Mouse (Mus musculus) cerebellum, postnatal 10 days (tissue): ENCODE data around the gene Lrrc2.

Experiments
- DNase-seq, 2 experiments: peaks; one replicate each; pipeline ENCODE4 v3.0.0; 2021; ENCODE audit warnings: mixed read lengths in 2 of 2

Gene Lrrc2

DNA sequence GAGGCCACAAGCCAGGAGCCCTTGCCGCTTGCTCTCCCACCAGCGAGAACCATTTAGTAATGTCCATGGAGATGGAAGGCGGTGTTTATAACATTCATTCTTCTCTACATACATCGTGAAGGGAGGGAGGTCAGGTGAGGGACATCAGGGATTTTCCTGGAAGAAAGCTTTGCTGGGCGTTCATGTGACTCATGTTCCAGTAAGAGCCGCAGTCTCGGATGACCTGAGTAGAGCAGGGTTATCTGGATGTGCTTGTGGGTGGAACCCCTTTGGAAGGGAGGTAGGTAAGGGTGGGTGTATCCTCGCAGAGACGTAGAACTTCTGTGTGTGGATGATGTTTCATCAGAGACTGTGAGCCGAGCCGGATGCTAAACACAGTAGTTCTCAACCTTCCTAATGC lies at the start of gene Lrrc2:
Gene Lrrc2 (plus strand): TSS at position 149 of the 400 bp plus-strand sequence.
- no peak for DNase-seq

DNA sequence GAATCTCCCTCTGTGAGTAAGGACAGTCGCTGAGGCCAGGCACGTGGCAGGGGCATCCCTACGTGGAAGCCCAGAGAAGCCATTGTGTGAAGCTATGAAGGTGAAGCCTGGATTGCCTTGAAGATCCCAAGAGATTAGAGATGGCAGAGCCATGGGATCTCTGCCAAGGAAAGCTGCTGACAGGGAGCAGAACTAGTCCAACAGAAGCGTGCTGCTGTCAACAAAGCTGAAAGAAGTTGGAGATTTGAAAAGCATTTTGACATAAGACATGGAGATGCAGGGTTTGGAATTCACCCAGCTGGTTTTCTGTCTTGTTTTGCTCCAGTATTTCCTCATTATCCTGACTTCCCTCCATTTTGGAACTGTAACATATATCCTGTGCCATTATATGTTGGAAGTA lies 49.1 kb upstream of the Lrrc2 start:
- DNase-seq, result peak; percentile 42 to 50

DNA sequence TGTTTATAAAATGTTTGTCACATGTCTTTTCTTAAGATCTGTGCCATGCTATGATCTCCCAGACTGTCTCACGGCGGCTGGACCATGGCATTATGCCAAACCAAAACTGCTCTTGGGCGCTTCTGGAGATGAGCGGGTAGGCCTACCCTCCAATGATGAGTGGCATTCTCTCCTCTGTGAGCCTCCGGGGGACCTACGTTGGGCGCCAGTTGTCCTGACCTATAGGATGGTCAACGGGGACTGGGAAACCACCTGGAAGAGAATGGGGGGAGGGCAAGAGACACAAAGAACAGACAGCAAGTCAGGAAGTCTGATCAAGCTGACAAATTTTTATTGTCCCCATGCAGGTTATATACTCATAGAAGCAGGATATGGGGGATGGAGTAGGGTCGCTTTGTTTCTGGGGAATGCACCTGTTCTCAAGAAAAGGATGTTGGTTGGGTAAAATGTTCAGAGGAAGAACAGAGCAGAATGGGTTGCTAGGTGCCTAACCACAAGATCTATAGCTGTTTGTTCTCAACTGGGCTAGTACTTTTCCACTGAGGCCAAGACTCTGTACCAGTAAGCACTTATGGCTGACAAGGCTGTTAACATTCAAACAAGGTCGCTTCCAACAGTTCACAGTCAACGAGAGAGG lies 44.0 kb upstream of the Lrrc2 start:
- no peak for DNase-seq

DNA sequence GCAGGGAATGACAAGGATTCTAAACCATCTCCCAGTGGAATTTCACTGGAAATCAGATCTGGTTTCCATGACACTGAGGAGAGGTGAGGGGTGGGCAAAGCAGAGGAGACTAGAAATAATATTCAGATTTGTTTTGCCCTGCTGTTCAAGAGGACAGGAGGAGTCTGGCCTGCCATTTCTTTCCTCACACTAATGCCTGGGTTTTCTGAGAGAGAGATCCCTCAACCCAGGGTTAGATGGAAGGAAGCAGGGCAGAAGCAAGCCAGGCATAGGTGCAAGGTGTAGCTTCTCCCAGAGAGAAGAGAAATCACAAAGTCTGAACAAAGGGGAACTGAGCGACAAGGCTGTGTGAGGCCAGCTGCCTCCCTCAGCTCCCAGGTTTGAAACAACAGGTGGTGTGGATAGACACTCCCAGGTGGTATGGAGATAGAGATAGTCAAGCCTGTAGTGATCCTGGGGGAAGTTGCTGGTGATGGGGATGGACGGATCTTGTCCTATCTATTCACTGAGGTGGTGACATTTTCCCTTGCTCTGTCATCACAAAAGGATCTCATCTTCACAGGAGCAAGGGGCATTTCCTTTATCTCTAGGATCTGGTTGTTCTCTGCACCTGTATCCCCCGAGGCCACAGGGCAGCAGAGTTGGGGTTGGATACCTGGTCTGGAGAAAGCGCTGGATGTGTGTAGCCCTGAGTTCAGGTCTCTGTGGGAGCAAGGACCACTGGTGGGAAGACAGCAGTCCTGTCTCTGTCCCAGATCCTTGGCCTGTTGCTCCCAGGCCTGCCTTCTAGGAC lies 43.3 kb upstream of the Lrrc2 start:
- DNase-seq, result no peak

DNA sequence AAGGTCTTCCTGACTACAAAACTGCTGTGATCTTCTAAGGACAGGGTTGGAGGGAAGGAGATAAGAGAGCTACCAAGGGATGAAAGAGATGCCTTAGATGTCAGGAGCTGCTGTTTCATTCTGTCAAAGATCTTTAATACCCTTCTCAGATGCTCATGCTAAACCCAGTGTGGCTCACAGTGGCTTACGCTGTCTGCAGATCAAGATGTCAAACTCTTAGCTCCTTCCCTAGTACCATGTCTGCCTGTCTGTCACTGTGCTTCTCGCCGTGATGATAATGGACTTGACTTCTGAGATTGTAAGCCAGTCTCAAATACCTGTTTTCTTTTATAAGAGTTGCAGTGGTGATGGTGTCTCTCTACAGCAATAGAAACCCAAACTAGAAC lies 42.7 kb upstream of the Lrrc2 start:
- no peak for DNase-seq

DNA sequence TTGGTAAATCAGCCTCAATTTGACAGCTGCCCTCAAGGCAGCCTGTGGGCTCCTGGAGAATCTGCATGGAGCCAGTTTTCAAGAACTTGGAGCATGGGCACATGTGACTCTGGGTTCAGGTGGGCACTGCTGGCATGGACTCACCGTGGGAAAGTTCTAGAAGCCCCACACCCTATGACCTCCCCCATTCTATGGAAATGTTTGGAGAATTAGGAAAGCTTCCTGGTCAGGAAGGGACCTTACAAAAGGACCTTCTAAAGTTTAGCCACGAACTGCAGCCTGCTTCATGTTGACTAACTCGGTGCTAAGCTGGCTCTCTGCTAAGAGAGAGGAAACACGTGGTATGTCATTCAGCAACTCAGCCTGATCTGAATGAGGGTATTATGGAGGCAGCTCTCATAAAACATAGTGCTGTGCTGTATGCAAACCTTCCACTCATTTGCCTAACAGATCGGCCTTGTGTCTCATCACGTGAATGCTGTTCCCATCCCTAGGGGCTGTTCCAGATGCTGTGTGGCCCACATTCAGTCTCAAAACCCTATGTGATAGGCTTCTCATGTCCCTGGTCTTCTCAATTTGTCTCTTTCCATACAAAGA lies 41.9 kb upstream of the Lrrc2 start:
- DNase-seq, result no peak

DNA sequence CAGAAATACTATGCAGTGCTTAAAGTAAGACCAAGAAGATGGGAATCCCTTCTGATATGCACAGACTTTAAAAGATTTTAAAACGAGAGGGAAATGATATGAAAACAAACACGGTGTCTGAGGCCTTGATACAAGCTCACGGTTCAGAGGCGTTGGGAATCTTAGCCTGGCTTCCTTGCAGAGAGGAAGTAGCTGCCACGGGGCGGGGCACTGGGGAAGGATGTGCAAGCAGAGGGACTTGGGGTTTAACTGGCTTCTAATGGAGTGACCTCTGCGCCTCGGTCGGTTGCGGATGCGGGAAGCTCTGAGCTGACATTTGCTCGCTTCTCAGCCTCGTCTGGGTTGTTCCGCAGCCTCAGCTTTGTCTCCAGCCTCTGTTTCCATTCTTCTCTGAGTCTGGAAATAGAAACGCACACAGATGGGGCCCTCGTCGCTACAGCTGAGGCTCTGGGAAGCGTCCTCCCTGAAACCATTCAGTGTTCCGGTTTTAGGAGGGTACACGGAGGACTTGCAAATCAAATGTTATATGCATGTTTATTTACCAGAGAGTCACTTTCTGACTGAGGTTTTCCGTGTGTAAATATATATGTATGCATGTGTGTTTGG lies 36.6 kb upstream of the Lrrc2 start:
- DNase-seq, result no peak

DNA sequence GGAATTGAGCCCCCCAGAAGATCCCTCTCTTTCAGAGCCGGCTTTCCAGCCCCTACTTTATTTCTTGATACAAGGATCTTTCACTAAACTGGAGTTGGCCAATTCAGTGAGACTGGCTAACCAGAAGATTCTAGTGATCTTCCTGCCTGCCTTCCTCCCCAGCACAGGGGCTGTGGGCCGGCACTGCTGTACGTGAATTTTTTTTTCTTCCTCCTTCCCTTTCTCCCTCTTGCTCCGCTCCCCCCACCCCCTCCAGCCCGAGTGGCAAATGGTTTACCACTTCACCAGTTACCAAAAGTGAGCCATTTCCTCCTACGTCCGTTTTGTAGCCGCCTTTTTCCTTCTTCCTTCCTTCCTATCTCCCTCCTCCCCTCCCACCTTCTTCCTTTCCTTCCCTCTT lies 35.9 kb upstream of the Lrrc2 start:
- DNase-seq, result no peak

DNA sequence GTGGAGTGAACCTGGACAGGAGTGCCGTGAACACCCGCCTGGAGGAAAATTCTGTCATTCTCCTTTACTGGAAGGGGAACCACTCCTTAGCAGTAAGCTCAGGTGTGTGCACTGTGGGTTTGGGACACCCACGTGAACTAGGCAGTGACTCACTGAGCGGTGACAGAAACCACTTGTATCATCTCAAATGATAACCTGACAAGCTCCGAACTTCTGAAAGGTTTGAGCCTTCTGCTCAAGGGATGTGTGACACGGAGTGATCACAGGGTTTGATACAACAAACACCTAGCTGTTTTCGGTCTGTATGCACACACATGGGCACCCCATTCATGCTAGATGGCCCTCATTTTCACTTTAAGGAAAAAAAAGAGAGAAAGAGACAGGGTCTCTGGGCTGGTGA lies 34.6 kb upstream of the Lrrc2 start, which contains the start of gene Fam240a:
Gene Fam240a (minus strand): TSS at position 76 of the 400 bp plus-strand sequence.
- no peak for DNase-seq

DNA sequence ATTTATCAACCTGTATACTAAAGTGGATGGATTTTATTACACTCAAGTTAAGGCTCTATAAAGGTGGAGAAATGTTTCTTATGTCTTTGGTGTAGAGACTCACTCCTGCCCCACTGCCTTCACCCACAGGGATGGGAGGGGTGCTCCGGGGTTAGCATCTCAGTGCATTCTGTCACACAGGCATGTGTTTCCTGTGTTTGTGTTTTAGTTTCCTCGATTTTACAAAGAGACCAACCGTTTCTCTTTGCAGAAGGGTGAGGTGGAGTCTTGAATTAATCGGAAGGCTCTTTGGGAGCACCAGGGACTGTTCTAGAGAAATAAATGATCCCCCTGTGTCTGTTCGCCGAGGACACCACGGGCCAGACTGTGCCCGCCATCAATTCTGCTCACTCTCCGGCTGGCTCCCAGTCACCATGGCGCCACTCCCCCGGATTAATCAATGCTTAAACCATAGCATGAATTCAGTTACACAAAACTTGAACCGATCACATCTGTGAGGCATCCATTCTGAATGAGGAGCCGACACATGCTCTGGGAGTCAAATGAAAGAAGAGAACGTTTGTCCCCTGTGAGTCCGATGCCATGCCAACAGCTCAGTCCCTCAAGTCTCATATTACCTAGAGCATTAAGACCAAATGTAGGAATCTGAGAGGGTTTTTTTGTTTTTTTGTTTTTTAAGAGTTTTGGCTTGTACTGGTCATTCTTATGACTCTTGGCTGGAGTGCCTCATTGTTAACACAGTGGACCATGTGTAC lies 30.5 kb upstream of the Lrrc2 start:
- no peak for DNase-seq

DNA sequence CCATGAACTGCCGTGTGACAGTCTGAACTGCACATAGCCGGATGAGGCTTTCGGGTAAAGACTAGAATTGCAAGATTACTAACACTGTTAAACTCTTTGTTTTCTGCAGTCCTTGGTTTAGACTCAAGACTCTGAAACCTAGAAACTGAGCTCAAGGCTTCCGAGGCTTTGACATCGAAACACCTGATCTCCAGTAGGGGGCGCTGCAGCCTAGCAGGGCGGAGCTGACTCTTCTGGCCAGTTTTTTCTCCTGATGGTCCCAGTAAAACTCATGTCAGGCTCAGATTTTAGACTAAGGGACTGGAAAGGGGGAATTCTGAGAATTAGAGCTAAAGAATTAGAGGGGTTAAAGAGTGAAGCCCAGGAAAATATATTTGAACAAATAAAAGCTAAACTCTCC lies 28.6 kb upstream of the Lrrc2 start:
- peak; percentile 92 to 94 for DNase-seq

DNA sequence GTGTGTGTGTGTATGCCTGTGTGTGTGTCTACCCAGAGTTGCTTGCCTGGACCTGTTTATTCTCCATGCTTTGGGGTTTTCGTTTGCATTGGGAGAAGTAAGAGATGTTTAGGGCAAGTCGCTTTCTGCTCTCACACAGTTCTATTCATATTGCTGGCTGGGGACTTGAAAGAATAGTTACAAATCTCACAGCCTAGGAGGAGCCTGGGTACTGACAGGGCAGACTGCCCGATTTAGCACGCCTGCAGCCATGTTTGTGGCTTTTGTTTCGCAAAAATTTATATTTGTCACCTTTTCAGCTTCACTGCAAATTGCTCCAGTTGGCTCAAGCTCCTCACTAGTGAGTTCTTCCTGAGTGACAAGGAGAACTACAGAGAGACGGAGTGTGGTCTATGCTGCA lies 19.8 kb upstream of the Lrrc2 start:
- DNase-seq, result peak; percentile 39 to 44

DNA sequence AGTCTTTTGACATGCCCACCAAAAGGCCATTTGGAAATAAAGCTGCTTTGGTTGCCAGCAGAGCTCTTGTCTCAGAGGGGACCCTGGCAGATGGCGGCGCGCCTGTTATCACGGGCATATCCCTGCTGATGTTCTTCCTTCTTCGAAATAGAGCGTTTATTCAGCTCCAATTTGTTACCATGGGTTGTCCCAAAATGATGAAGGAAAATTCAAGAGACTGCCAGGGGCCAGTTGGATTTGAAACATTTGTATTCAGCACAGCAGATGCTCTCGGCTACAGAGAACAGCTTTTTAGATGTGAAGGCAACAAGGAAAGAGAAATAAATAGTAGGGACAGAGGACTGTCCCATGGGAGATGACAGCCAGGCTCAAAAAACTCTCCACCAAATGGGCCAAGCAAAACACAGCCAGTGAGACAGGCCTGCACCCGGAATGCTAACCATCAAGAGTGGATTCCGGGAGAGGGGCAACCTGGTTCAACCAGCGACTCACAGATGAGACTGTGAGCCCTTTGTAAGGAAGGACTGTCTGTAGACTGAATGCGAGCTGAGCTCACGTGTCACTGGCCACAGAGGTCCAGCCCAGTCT lies 17.4 kb upstream of the Lrrc2 start:
- DNase-seq, result peak; percentile 88 to 92

DNA sequence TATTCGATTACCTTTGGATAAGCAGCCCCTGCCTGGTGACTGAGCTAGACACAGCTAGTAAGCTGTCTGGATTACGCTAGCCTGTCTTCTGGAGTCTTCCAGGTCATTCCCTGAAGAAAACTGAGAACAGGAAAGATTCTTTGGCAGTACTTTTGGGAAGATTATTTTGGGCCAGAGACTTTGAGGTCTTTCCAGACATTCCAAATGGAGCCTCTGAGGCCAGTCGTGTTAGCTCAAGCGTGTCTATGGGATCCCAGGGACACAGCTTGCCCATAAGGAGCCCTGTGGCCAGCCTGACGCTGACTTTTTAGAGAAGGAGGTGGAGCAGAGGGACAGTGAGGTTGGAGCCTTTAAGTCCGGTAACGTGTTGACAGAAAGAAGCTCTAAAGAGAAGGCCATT lies 15.4 kb upstream of the Lrrc2 start:
- peak in 1 of 2 experiments; percentile 22 for DNase-seq

DNA sequence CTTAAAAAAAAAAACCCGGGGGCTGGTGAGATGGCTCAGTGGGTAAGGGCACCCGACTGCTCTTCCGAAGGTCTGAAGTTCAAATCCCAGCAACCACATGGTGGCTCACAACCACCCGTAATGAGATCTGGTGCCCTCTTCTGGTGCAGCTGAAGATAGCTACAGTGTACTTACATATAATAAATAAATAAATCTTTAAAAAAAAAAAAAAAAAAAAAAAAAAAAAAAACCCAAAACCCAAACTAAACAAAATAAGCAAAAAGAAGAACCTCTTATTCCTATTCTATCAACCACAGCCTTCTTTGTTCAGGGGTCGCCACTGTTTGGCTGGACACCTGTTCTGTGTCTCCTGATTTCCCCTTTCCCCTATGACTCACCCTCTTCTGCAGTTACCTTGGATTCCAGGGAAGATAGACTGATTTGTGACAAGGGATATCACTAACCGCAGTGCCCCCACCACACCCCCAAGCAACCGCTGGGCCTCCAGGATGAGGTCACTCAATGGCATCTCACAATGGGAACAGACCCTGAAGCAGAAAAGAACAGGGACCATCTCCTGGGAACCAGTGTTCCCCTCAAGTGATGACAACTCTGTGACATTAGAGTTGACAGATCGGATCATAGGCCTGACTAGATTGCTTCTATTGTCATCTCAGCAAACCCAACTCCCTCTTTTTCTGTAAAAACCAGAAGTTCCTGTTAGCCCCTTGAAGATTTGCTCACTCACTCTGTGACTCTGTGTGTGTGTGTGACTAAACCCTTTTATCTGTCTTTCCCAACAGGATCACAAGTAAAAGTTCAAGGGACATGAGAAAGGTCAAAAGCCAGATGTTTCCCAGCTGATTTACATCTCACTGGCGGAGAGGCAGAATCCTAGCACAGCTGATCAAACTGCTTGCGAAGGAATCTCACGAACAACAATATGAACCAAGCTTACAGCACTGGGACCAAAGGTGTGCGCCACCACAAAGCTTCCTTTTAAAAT lies 13.5 kb upstream of the Lrrc2 start:
- DNase-seq, result no peak

DNA sequence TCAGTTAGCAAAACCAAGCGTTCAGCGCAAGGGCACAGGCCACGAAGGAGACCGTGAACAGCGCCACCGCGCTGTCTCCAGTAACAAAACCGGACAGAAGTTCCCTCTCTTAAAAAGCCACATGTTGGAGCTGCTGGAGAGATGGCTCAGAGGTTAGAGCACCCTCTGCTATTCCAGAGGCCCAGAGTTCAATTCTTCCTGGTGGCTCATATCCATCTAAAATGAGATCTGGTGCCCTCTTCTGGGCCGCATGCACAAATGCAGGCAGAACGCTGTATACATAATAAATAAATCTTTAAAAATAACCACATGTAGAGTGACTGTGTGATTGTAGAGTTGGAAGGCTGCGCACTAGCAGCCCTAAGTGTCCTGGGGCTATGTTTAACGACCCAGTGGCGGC lies 7.1 kb upstream of the Lrrc2 start:
- DNase-seq, result peak; percentile 44 to 51

DNA sequence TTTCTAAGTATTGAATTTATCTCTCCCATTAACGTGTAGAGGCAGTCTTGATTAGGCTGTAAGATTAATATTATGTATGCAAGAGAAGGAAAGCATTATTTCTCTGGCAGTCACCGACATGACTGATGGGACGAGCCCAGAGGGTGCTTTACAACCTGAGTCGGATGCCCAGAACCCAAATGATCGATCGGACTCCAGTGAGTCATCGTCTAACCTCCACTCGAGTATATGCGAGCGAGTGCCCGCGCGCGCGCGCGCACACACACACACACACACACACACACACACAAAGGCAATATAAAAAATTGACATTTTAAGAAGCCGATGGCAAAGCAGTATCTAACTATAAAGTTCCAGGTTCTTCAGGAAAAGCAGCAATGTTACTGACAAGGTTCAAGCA lies 6.0 kb upstream of the Lrrc2 start:
- no peak for DNase-seq

DNA sequence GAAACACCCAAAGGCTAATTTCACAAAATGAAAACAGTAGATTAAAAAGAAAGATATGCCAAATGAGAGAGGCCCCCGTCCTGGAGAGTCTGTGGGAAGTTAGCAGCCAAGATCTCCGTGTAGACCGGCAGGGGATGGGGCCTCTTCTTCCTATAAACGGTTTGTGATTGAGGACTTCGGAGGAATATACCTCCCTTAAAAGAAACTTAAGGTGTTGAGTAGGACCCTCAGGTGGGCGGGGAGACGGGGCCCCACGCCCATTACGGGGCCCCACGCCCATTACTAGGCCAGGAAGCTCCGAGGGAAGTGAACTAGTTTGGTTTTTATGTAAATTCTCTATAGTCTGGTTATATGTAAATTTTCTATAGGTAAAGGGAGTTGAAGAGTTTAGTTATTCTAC lies 5.4 kb upstream of the Lrrc2 start, which contains the start of gene Tdgf1:
Gene Tdgf1 (minus strand): TSS at position 233 of the 400 bp plus-strand sequence.
- DNase-seq, result no peak

DNA sequence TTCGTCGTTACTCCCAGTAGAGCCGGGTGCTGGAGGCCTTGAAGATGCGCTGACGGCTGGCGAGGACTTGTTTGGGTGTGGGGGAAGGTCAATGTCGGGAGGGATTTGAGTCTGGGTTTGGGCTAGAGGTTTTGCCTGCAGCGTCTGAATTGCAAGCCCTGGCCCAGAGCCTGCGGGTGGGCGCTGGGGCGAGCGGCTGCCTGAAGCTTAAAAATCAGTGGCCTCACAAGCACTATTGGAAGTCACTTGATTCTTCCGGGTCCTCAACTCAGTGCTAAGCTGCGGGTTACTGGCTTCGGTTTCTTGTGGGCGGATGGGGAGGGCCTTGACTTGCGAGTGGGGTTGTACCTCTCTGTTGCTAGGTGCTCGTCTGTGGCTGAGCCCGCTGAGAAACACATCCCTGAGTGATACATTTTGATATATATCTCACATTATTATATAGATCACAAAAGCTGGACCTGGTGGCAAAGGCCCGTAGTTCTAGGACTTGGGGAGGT lies 4.7 kb upstream of the Lrrc2 start:
- DNase-seq, result peak in 1 of 2 experiments; percentile 35

DNA sequence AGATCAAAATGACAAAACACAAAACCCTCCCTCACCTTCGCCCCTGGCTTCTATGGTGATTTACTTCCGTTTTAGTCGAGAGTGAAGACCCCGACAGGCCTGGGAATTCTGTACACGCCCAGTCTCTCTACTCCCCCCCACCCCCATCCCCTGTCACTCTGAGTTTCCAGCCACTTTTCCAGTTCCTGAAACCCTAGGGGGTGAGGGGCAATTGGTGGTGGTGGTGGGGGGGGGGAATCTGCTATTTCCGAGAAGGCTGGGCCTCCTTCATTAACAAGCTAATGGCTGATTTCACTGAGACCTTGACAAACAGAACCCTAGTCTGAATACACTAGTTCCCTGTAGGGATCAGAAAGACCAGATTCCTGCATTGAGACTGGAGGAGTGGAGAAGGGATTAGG lies 4.1 kb upstream of the Lrrc2 start:
- no peak for DNase-seq

DNA sequence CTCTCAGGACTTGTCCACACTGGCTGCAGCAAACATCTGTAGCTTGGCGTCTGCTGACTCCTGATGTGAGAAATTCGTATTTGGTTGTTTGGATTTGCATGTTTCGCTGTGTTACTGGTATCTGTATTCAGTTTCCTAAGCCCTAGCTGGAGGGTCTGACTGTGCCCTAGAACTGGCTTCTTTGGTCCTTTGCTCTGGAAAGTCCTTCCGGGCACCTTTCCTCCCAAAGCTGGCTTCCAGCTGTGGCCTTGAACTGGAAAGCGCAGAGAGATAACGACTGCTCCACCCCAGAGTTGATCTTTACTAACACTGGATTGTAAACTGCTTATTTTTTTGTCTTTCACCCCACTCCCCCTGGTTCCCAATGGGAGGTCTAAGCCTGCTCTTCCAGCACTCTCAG lies 3.4 kb upstream of the Lrrc2 start:
- no peak for DNase-seq
